Mouse (Mus musculus) ES-Bruce4 (cell line): ENCODE measurements around the gene Ctbp1.

ENCODE experiments used
- CTCF ChIP-seq: IDR thresholded peaks from one replicate; pipeline ENCODE4 v1.8.1; 2011; ENCODE audit warnings: low read depth, low read length
- POLR2A ChIP-seq: IDR thresholded peaks from one replicate; pipeline ENCODE4 v1.8.1; 2011; ENCODE audit warnings: low read length; ENCODE audit not compliant: insufficient read depth

- no peak for TF ChIP-seq CTCF
- TF ChIP-seq POLR2A, result no peak
These were observed 72.2 kb downstream of the Ctbp1 start for GRCm38 (mm10) chr5:33202516-33203170.
